Mouse (Mus musculus) splenic B cell, adult 2 months (primary cell): Measurements from ENCODE around the gene Gnat2.

Source experiments
- DNase-seq: peaks from one replicate; pipeline ENCODE4 v3.0.0-alpha.2; 2011; ENCODE audit warnings: low read depth, low spot score
- H3K27me3 ChIP-seq: 2 replicates; pipeline ENCODE4 v1.6.1; 2012; ENCODE audit warnings: mild to moderate bottlenecking, low read length, moderate library complexity, mixed read lengths; ENCODE audit not compliant: control insufficient read depth, poor library complexity, insufficient read depth, severe bottlenecking
- H3K36me3 ChIP-seq: 2 replicates; pipeline ENCODE4 v1.6.1; 2012; ENCODE audit warnings: mild to moderate bottlenecking, low read length, moderate library complexity, mixed read lengths; ENCODE audit not compliant: control insufficient read depth, poor library complexity, insufficient read depth, severe bottlenecking

The Gnat2 gene

GRCm38 (mm10) chr3:108147386-108148235 lies 55.0 kb downstream of the Gnat2 start:
- peak; percentile 93 for DNase-seq
- Histone ChIP-seq H3K27me3 (no peaks in the 10 kb centered on the region), H3K36me3 (no peaks in the 10 kb centered on the region)
